Mouse (Mus musculus): Measurements from ENCODE around the gene Sh3rf1.

- no peak for TF ChIP-seq CTCF (IDR thresholded peaks at IDR 0.05; ENCODE audit: low read depth)
- no peak for TF ChIP-seq EP300 (IDR thresholded peaks at IDR 0.05; ENCODE audit: low read depth)
Measured at GRCm38 (mm10) chr8:61254196-61254595, 30.5 kb downstream of the Sh3rf1 start.

Measured in liver, postnatal 0 days (tissue).